Mouse (Mus musculus): ENCODE measurements around the gene Hnrnpl.
A peak's percentile ranks its signal among the peaks of the same experiment; 100 is the strongest.

- TF ChIP-seq EP300 (IDR thresholded peaks at IDR 0.05; ENCODE audit: insufficient read depth, low read depth, low read length) (peak; percentile 37; the same call in 1 of the 2 replicates), CTCF (IDR thresholded peaks at IDR 0.05; ENCODE audit: low read depth, low read length) (peak; percentile 97)
Observed at GRCm38 (mm10) chr7:28796562-28796975, 11.8 kb upstream of the Hnrnpl start.
